Mouse (Mus musculus) cerebellum, adult 11-12 months (tissue): ENCODE measurements around the gene Chst7.

Source experiments
- DNase-seq: peaks from one replicate; pipeline ENCODE4 v3.0.0; 2022

Gene Chst7

DNA sequence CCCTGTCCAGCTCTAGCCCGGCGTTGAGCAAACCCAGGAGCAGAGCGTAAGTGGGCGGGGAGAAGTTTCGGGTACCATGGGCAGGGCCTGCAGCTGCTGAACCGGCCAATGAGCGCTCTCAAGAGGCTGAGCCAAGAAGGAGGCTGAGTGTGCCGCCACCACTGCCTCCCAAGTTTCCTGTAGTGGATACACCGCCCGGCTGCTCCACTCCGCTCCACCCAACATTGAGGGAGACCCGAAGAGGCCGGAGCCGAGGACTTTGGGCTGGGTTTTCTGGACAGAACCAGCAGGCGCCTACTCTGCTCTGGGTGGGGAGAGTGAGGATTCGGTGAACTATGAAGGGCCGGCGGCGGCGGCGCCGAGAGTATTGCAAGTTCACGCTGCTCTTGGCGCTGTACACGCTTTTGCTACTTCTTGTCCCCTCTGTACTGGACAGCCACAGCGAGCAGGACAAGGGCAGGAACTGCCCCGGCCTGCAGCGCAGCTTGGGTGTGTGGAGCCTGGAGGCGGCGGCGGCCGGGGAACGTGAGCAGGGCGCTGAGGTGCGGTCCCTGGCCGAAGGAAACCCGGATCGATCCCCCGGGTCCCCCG lies at the start of gene Chst7:
Gene Chst7 (plus strand): TSS at position 180 of the 591 bp plus-strand sequence.
- DNase-seq, result peak; percentile 30

DNA sequence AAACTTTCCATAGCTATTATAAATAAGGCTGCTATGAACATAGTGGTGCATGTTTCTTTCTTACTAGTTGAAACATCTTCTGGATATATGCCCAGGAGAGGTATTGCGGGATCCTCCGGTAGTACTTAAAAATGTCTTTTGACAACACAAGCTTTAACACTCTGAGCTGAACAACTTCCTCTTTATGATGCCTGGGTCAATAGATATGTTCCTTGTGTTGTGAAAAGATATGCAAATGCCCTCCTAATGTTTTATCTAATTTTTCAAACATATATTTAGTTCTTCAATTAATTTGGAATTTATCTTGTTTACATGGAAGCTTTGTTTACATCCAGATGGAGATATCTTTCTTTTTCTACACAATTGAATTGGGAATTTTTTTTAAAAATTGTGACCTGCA lies 47.1 kb upstream of the Chst7 start:
- no peak for DNase-seq

DNA sequence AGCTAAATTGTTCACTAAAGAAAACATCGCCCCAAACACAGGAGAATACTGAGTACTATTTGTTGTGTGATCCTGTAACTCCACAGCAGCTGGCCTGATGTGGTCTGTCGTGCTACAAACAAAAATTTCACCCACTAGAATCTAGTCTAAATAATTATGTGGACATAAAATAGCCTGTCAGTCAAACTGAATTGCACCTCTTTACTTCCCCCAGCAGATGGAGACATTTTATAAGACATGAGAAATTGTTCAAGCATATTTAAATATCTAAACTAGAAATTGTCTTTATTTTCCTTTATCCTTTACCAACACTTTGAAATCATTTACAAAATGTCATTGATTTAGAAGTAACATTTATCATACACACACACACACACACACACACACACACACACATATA lies 38.4 kb upstream of the Chst7 start:
- DNase-seq, result no peak

DNA sequence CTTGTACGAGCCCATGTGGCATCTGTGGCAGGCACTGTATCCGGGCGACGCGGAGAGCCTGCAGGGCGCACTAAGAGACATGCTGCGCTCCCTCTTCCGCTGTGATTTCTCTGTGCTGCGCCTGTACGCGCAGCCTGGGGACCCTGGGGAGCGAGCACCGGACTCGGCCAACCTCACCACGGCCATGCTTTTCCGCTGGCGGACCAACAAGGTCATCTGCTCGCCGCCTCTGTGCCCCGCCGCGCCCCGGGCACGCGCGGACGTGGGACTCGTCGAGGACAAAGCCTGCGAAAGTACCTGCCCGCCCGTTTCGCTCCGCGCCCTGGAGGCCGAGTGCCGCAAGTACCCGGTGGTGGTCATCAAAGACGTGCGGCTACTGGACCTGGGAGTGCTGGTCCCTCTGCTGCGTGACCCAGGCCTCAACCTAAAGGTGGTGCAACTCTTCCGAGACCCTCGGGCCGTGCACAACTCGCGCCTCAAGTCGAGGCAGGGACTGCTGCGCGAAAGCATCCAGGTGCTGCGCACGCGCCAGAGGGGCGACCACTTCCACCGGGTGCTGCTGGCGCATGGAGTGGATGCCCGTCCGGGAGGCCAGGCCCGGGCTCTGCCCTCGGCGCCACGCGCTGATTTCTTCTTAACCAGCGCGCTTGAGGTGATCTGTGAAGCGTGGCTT lies 872 bp downstream of the Chst7 start:
- peak; percentile 6 for DNase-seq

DNA sequence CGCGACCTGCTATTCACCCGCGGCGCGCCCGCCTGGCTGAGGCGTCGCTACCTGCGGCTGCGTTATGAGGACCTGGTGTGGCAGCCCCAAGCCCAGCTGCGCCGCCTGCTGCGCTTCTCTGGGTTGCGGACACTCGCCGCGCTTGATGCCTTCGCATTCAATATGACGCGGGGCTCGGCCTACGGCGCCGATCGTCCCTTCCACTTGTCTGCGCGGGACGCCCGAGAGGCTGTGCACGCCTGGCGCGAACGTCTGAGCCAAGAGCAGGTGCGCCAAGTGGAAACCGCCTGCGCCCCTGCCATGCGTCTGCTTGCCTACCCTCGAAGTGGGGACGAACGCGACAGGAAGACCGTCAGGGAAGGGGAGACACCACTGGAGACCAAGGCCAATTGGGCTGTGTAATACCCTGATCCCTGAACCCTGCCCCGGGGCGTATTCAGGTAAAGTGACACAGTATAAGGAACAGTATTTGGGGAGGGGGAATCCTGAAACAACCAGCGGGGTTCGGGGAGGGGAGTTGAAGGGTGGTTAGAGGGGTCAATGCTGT lies 1.5 kb downstream of the Chst7 start:
- peak; percentile 8 for DNase-seq

DNA sequence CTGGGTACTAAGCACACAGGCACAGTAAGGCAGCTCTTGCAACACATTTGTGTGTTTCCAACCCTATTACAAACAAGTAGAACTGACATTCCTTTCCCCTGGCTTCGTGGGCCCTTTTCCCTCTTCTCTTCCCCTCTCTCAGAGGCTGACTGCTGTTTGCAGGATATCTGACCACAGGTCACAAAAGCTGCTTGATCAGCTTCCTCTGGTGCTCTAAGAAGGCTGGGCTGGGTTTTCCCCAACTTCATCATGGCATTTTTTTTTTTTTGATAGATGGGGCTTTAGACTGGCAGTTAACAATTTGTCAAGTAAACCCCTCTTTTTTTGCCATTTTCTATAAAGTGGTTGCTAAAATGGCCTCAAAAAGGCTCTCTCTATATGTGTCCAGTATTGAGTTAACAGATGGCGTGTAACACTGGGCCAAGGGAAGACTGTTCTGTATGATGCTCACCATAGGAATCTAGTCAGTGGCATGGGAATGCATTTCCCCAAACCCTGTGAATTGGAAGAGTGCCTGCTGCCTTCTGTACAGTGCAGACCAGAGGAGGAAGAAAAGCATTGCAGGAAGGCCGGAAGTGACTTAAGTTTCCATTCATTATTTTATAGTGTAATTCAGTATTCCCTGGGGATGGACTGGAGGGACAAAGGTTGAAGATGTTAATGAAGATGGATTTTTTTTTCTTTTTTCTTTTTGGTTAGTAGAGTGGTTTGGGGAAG lies 2.6 kb downstream of the Chst7 start:
- peak; percentile 32 for DNase-seq

DNA sequence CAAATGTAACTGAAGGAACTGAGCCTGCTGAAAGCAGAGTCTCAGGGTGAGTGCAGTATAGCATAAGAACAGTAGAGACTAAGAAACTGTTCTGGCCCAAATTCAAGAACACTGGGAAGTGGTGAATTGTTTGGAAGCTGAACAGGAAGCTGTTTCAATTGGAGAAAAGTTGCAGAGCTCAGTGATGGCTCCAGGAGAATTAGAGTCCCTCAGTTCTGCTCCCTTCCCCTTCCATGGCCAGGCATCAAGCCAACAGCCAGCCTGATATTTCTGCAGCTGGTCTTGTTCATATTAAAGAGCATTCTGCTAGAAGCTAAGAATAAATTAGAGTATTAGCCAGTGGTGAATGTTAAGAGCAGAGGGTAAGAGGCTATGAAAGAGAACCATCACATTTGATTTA lies 7.3 kb downstream of the Chst7 start:
- no peak for DNase-seq

DNA sequence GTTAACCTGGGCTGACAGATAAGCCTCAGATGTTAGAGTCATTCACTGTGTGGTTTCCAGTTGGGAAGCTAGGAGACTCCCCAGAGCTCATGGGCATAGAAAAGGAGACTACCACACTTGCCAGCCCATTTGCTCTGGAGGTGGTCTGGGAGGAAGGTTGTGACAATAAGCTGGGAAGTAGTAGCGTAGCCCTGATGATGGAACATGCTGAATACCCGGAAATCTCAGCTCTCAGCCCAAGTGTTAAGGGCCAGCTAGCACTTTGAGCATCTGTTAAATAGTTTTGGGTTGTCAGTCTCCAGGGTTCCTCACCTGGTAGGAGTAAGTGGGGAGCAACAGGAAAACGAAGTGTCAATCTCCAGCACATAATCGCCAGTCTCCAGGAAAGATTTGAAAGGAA lies 10.8 kb downstream of the Chst7 start:
- DNase-seq, result no peak

DNA sequence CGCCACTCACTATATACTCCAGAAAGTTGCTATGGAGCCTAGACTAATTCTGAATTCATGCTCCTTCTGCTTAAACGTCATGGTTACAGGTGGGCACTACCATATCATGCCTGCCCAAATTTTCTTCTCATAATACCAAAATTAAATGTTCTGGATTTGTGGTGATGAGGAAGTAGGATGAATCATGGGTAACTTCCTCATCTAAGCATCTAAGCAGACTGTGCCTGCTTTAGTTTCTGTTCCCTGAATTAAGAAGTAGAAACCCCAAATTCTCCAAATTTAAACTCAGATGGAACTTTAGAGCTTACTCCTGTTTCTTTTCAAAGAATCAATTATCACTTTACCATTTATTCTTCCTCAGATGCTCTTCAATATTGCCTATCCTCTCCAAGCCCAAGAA lies 58.4 kb downstream of the Chst7 start:
- DNase-seq, result no peak

DNA sequence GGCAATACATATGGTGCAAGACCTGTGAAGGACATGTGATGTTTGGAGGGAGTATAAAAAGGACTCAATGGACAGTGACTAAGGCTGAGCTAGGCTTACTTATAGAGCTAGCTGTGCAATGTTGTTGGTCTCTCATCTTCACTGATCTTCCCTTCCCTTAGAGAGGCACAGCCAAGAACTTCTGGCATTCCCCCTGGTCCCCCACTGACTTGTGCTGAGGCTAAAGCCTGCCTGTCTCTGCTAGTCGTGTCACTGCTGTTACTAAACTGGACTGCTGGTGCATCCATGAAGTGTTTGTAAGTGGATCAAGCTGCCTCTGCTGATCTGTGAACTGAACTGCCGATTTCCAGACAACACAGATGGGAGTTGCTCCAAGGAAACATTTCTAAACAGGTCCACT lies 66.1 kb downstream of the Chst7 start:
- DNase-seq, result peak; percentile 37

DNA sequence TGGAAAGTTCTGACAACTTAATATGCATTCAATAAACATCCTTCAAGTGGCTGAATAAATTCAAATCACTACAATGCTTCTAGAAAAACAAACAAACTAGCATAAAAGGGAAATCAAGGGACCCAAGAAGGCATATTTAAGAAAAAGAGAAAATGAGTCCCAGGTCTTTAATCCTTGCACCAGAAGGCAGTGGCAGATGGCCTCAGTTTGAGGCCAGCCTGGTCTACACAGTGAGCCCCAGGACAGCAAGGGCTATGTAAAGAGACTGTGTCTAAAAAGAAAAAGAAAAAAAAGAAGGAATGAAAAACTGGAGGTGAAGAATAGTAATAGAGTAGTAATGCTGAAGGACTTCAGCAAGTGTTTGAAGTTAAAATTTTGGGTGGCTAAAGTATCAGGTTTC lies 69.6 kb downstream of the Chst7 start:
- peak; percentile 45 for DNase-seq

DNA sequence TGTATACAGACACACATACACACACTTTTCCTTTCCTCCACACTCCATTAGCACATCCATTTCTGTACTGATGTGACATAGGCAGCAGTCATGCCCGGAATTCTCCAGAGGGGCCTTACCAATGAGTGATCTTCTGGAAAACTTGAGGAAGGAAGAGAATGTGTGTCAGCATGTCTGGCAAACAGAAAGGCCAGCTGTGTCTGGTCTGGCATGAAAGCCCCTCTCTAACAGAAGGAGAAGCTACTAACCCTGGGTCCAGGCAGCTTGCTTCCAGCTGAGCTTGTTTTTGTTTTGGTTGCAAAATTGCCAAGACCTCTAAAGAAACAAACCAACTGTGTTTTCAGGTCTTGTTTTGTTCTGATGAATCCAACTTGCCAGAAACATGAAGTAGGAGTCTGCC lies 70.1 kb downstream of the Chst7 start:
- DNase-seq, result peak; percentile 19
